Mouse (Mus musculus) CH12.LX (cell line): ENCODE results near the gene Ppfia3. TPM values are rescaled to one million over a fixed set of nuclear protein-coding genes. Genes with fewer than 3 reads are reported as not detected.

ENCODE experiments used
- DNase-seq: peaks from one replicate; pipeline ENCODE4 v3.0.0-alpha.2; 2013; ENCODE audit errors: extremely low read depth
- H3K27ac ChIP-seq: 2 replicates; pipeline ENCODE4 v1.5.1; 2012; ENCODE audit warnings: low read depth, mild to moderate bottlenecking, control low read depth, moderate library complexity; ENCODE audit not compliant: insufficient read depth
- H3K27me3 ChIP-seq: replicated peaks from 2 replicates; pipeline ENCODE3; 2012; ENCODE audit warnings: inconsistent platforms
- H3K36me3 ChIP-seq, 2 experiments: replicated peaks in 1 of 2; 2 replicates each; pipeline versions ENCODE3 to v1.6.1; 2012; ENCODE audit warnings: inconsistent platforms in 1 of 2, low read length in 1 of 2, mild to moderate bottlenecking in 1 of 2, mixed read lengths in 1 of 2, moderate library complexity in 1 of 2; ENCODE audit not compliant: control insufficient read depth in 1 of 2, insufficient read depth in 1 of 2
- H3K4me1 ChIP-seq, 2 experiments: 2 replicates each; pipeline ENCODE4 v1.6.1; 2012; ENCODE audit warnings: inconsistent platforms in 1 of 2, moderate library complexity in 1 of 2; ENCODE audit not compliant: insufficient read depth in 2 of 2, control insufficient read depth in 1 of 2
- H3K4me2 ChIP-seq: 2 replicates; pipeline ENCODE4 v1.6.1; 2012; ENCODE audit warnings: low read depth, mild to moderate bottlenecking, control low read depth; ENCODE audit not compliant: poor library complexity, insufficient read depth, severe bottlenecking
- H3K4me3 ChIP-seq, 3 experiments: fragments of 150-350 bp in 1 of 3; sonication (generic) in 1 of 3; replicated peaks in 1 of 3; 2 replicates each; pipeline versions ENCODE3 to v1.5.1; 2011 to 2012; ENCODE audit warnings: low read depth in 2 of 3, low read length in 2 of 3, mild to moderate bottlenecking in 2 of 3, moderate library complexity in 2 of 3, control low read depth in 1 of 3, improper control_type of control experiment in 1 of 3, inconsistent platforms in 1 of 3, mixed read lengths in 1 of 3; ENCODE audit not compliant: poor library complexity in 1 of 3
- H3K79me2 ChIP-seq: replicated peaks from 2 replicates; pipeline ENCODE4 v1.6.1; 2012; ENCODE audit warnings: mild to moderate bottlenecking, moderate library complexity; ENCODE audit not compliant: control insufficient read depth, poor library complexity, insufficient read depth, severe bottlenecking; ENCODE audit errors: extremely low read depth
- H3K9ac ChIP-seq: 2 replicates; pipeline ENCODE4 v1.6.1; 2012; ENCODE audit warnings: low read depth, mild to moderate bottlenecking, control low read depth, moderate library complexity; ENCODE audit not compliant: insufficient read depth
- H3K9me3 ChIP-seq: replicated peaks from 2 replicates; pipeline ENCODE3; 2012; ENCODE audit warnings: low read length, inconsistent platforms, mixed read lengths
- BHLHE40 ChIP-seq: IDR thresholded peaks from 2 replicates; pipeline ENCODE4 v1.6.1; 2011; ENCODE audit warnings: mild to moderate bottlenecking, low read depth, low read length, improper control_type of control experiment
- ETS1 ChIP-seq: conservative IDR thresholded peaks from 2 replicates; pipeline ENCODE4 v1.6.1; 2012; ENCODE audit warnings: low read depth, mild to moderate bottlenecking, inconsistent platforms, low read length, improper control_type of control experiment, moderate library complexity
- HCFC1 ChIP-seq: IDR thresholded peaks from 2 replicates; pipeline ENCODE4 v1.6.1; 2012; ENCODE audit warnings: low read depth, mild to moderate bottlenecking, inconsistent platforms, low read length, improper control_type of control experiment
- IRF4 ChIP-seq: IDR thresholded peaks from 2 replicates; pipeline ENCODE4 v1.6.1; 2014; ENCODE audit warnings: low read depth, mild to moderate bottlenecking, inconsistent platforms, low read length, improper control_type of control experiment
- KAT2A ChIP-seq: IDR thresholded peaks from 2 replicates; pipeline ENCODE4 v1.6.1; 2012; ENCODE audit warnings: low read length, improper control_type of control experiment, inconsistent platforms; ENCODE audit not compliant: insufficient replicate concordance
- MEF2A ChIP-seq: IDR thresholded peaks from 2 replicates; pipeline ENCODE4 v1.6.1; 2014; ENCODE audit warnings: low read depth, mild to moderate bottlenecking, inconsistent platforms, low read length, improper control_type of control experiment, borderline replicate concordance
- POLR2AphosphoS2 ChIP-seq: IDR thresholded peaks from 2 replicates; pipeline ENCODE4 v1.6.1; 2011; ENCODE audit warnings: low read depth, low read length, improper control_type of control experiment
- RAD21 ChIP-seq: IDR thresholded peaks from 2 replicates; pipeline ENCODE4 v1.6.1; 2011; ENCODE audit warnings: low read depth, mild to moderate bottlenecking, low read length, improper control_type of control experiment, moderate library complexity
- RCOR1 ChIP-seq: conservative IDR thresholded peaks from 2 replicates; pipeline ENCODE4 v1.6.1; 2012; ENCODE audit warnings: low read depth, mild to moderate bottlenecking, inconsistent platforms, low read length, improper control_type of control experiment
- USF1 ChIP-seq: IDR thresholded peaks from 2 replicates; pipeline ENCODE4 v1.6.1; 2014; ENCODE audit warnings: low read depth, mild to moderate bottlenecking, inconsistent platforms, low read length, improper control_type of control experiment
- dilution Hi-C: fragments of 300-500 bp; cut with MboI; formaldehyde crosslinking; loops from 2 replicates; pipeline ENCODE4 v1.14.3; 2020; ENCODE audit warnings: low sequenced_read_pairs; ENCODE audit not compliant: extremely low pct_unique_long_range_greater_than_20kb, extremely low pct_ligation_motif_present
- in situ Hi-C: fragments of 300-500 bp; cut with MboI; formaldehyde crosslinking; loops from 3 replicates; pipeline ENCODE4 v1.14.3; 2019; ENCODE audit warnings: low sequenced_read_pairs, low pct_ligation_motif_present, low pct_unique_long_range_greater_than_20kb, mixed read lengths
- polyA plus RNA-seq: library from polyadenylated mRNA; unstranded; fragments of >175 nt; gene quantifications from 2 replicates; pipeline ENCODE4 v1.2.1, GENCODE M21; 2012; ENCODE audit warnings: low read depth; ENCODE audit not compliant: insufficient read length
- total RNA-seq, 2 experiments: library from RNA; depleted of rRNA; stranded (reverse); fragments of 300-350 nt in 1 of 2; fragments of >200 nt in 1 of 2; gene quantifications; 2 replicates each; pipeline ENCODE4 v1.2.3; 2012 to 2014

Ppfia3 gene
- total and polyA plus RNA-seq, 3 experiments: 0.21 to 1.9 (median 0.61) TPM

- H3K27me3 ChIP-seq: peaks cover 8% of the 10 kb centered on the region
- in situ Hi-C loops: no loop called here
- H3K27ac ChIP-seq: no peak overlapping the region
- H3K79me2 ChIP-seq: no peaks in the 10 kb centered on the region
- H3K36me3 ChIP-seq: peaks cover 0 to 3% of the 10 kb centered on the region in 2 experiments
- H3K4me1 ChIP-seq: peaks cover 0 to 9% of the 10 kb centered on the region in 2 experiments; a peak in 1 of 4 replicates
- no peak overlapping the region for H3K9ac ChIP-seq
- no peak for DNase-seq
- H3K4me3 ChIP-seq: no peak overlapping the region
- no peak for TF ChIP-seq KAT2A
- no peak for TF ChIP-seq ETS1
- TF ChIP-seq, all 38 proteins: peak for 0
- dilution Hi-C loops: no loop called here
- Histone ChIP-seq H3K9me3 (no peaks in the 10 kb centered on the region), H3K4me2 (no peak overlapping the region)
Measured at GRCm38 (mm10) chr7:45297563-45297962, 69.3 kb downstream of the Ppfia3 start.

DNA sequence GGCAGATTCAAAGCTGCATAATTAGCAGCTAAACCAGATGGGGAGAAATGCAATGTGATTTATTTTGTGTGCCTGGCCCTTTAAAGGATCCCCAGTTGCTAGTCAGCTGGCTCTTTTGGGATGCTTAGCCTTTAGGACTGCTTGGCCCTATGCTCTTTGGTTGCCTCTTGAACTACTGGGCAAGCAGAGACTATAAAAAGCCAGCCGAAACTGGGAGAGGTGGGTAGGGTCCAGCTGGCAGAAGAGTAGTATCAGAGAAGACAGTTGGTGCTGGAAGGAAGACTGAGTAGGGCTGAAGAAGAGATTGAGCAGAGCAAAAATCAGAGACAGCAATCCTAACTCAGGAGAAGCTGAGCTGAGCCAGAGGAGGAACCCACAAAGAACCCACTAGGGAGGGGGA is 70.2 kb downstream of the Ppfia3 start:
- H3K4me1 ChIP-seq: peaks cover 0 to 9% of the 10 kb centered on the region in 2 experiments; a peak in 1 of 4 replicates
- peaks cover 16% of the 10 kb centered on the region for H3K27me3 ChIP-seq
- dilution Hi-C loops: no loop called here
- no peak overlapping the region for H3K4me2 ChIP-seq
- no peak for DNase-seq
- in situ Hi-C loops: no loop called here
- H3K36me3 ChIP-seq: no peaks in the 10 kb centered on the region
- no peak overlapping the region for H3K27ac ChIP-seq
- no peaks in the 10 kb centered on the region for H3K79me2 ChIP-seq
- H3K4me3 ChIP-seq: no peak overlapping the region
- TF ChIP-seq RCOR1 (no peak), IRF4 (no peak), HCFC1 (no peak), POLR2AphosphoS2 (no peak), MEF2A (no peak), BHLHE40 (no peak), RAD21 (no peak), USF1 (no peak)
- H3K9ac ChIP-seq: no peak overlapping the region
- peaks cover 3% of the 10 kb centered on the region for H3K9me3 ChIP-seq

Other genes with a start within 250 kb of the Ppfia3 start
Only the 20 nearest of the 35 such genes appear.
- 1.3 and 1.6 TPM in 2 replicates for gene Dkkl1, start 154.9 kb downstream of the Ppfia3 start, total RNA-seq (2012; rRNA removed)
- gene Dkkl1, start 154.9 kb downstream of the Ppfia3 start, total RNA-seq (2014; rRNA removed): 0.22 and 0.24 TPM in 2 replicates
- 0.44 and 0.60 TPM in 2 replicates for gene Dkkl1, start 154.9 kb downstream of the Ppfia3 start, polyA plus RNA-seq
- gene Tead2, start 151.3 kb downstream of the Ppfia3 start, total RNA-seq (2012; rRNA removed): 0.38 and 0.71 TPM in 2 replicates
- gene Tead2, start 151.3 kb downstream of the Ppfia3 start, total RNA-seq (2014; rRNA removed): 0.31 and 0.84 TPM in 2 replicates
- gene Tead2, start 151.3 kb downstream of the Ppfia3 start, polyA plus RNA-seq: 2.5 and 3.0 TPM in 2 replicates
- gene Cd37, start 127.9 kb downstream of the Ppfia3 start, total RNA-seq (2012; rRNA removed): 71.3 and 91.1 TPM in 2 replicates
- gene Cd37, start 127.9 kb downstream of the Ppfia3 start, total RNA-seq (2014; rRNA removed): 69.3 and 73.8 TPM in 2 replicates
- 397 and 437 TPM in 2 replicates for gene Cd37, start 127.9 kb downstream of the Ppfia3 start, polyA plus RNA-seq
- 0.08 TPM in 1 of 2 replicates, not detected in the other for gene Slc6a16, start 125.9 kb downstream of the Ppfia3 start, total RNA-seq (2012; rRNA removed)
- 0.13 TPM in 1 of 2 replicates, not detected in the other for gene Slc6a16, start 125.9 kb downstream of the Ppfia3 start, total RNA-seq (2014; rRNA removed)
- gene Slc6a16, start 125.9 kb downstream of the Ppfia3 start, polyA plus RNA-seq: 0.37 and 0.49 TPM in 2 replicates
- gene Slc6a21, start 89.5 kb downstream of the Ppfia3 start, total RNA-seq (2012; rRNA removed): not detected in 2 replicates
- not detected in 2 replicates for gene Slc6a21, start 89.5 kb downstream of the Ppfia3 start, total RNA-seq (2014; rRNA removed)
- not detected in 2 replicates for gene Slc6a21, start 89.5 kb downstream of the Ppfia3 start, polyA plus RNA-seq
- gene Trpm4, start 33.2 kb downstream of the Ppfia3 start, total RNA-seq (2012; rRNA removed): 10.7 and 17.6 TPM in 2 replicates
- gene Trpm4, start 33.2 kb downstream of the Ppfia3 start, total RNA-seq (2014; rRNA removed): 8.6 and 12.0 TPM in 2 replicates
- gene Trpm4, start 33.2 kb downstream of the Ppfia3 start, polyA plus RNA-seq: 9.3 and 11.0 TPM in 2 replicates
- gene Hrc, start 31.7 kb downstream of the Ppfia3 start, total RNA-seq (2012; rRNA removed): 0.13 and 0.21 TPM in 2 replicates
- not detected in 2 replicates for gene Hrc, start 31.7 kb downstream of the Ppfia3 start, total RNA-seq (2014; rRNA removed)
- 0.10 and 0.16 TPM in 2 replicates for gene Hrc, start 31.7 kb downstream of the Ppfia3 start, polyA plus RNA-seq
- gene Lin7b, start 3.6 kb upstream of the Ppfia3 start, total RNA-seq (2012; rRNA removed): 4.4 and 5.0 TPM in 2 replicates
- 3.5 and 3.8 TPM in 2 replicates for gene Lin7b, start 3.6 kb upstream of the Ppfia3 start, total RNA-seq (2014; rRNA removed)
- gene Lin7b, start 3.6 kb upstream of the Ppfia3 start, polyA plus RNA-seq: 7.4 and 10.4 TPM in 2 replicates
- gene Snrnp70, start 28.7 kb upstream of the Ppfia3 start, total RNA-seq (2012; rRNA removed): 197 and 229 TPM in 2 replicates
- gene Snrnp70, start 28.7 kb upstream of the Ppfia3 start, total RNA-seq (2014; rRNA removed): 182 and 212 TPM in 2 replicates
- gene Snrnp70, start 28.7 kb upstream of the Ppfia3 start, polyA plus RNA-seq: 457 and 499 TPM in 2 replicates
- gene Kcna7, start 38.6 kb upstream of the Ppfia3 start, total RNA-seq (2012; rRNA removed): 2.1 and 3.2 TPM in 2 replicates
- gene Kcna7, start 38.6 kb upstream of the Ppfia3 start, total RNA-seq (2014; rRNA removed): 0.16 and 0.23 TPM in 2 replicates
- 0.22 and 0.39 TPM in 2 replicates for gene Kcna7, start 38.6 kb upstream of the Ppfia3 start, polyA plus RNA-seq
- 0.71 and 1.5 TPM in 2 replicates for gene Ntf5, start 46.7 kb upstream of the Ppfia3 start, total RNA-seq (2012; rRNA removed)
- gene Ntf5, start 46.7 kb upstream of the Ppfia3 start, total RNA-seq (2014; rRNA removed): 0.23 and 0.43 TPM in 2 replicates
- gene Ntf5, start 46.7 kb upstream of the Ppfia3 start, polyA plus RNA-seq: 0.59 and 0.65 TPM in 2 replicates
- not detected in 2 replicates for gene Lhb, start 53.8 kb upstream of the Ppfia3 start, total RNA-seq (2012; rRNA removed)
- gene Lhb, start 53.8 kb upstream of the Ppfia3 start, total RNA-seq (2014; rRNA removed): not detected in 2 replicates
- not detected in 2 replicates for gene Lhb, start 53.8 kb upstream of the Ppfia3 start, polyA plus RNA-seq
- 13.2 and 27.2 TPM in 2 replicates for gene Gys1, start 67.8 kb upstream of the Ppfia3 start, total RNA-seq (2012; rRNA removed)
- gene Gys1, start 67.8 kb upstream of the Ppfia3 start, total RNA-seq (2014; rRNA removed): 11.9 and 14.0 TPM in 2 replicates
- gene Gys1, start 67.8 kb upstream of the Ppfia3 start, polyA plus RNA-seq: 20.9 and 23.9 TPM in 2 replicates
- 224 and 253 TPM in 2 replicates for gene Ruvbl2, start 71.1 kb upstream of the Ppfia3 start, total RNA-seq (2012; rRNA removed)
- gene Ruvbl2, start 71.1 kb upstream of the Ppfia3 start, total RNA-seq (2014; rRNA removed): 229 and 267 TPM in 2 replicates
- 253 and 277 TPM in 2 replicates for gene Ruvbl2, start 71.1 kb upstream of the Ppfia3 start, polyA plus RNA-seq
- 142 and 164 TPM in 2 replicates for gene Ftl1, start 92.9 kb upstream of the Ppfia3 start, total RNA-seq (2012; rRNA removed)
- 790 and 1,027 TPM in 2 replicates for gene Ftl1, start 92.9 kb upstream of the Ppfia3 start, total RNA-seq (2014; rRNA removed)
- gene Ftl1, start 92.9 kb upstream of the Ppfia3 start, polyA plus RNA-seq: 31.2 and 60.3 TPM in 2 replicates
- 232 and 233 TPM in 2 replicates for gene Bax, start 99.9 kb upstream of the Ppfia3 start, total RNA-seq (2012; rRNA removed)
- 185 and 195 TPM in 2 replicates for gene Bax, start 99.9 kb upstream of the Ppfia3 start, total RNA-seq (2014; rRNA removed)
- gene Bax, start 99.9 kb upstream of the Ppfia3 start, polyA plus RNA-seq: 273 and 321 TPM in 2 replicates
- gene Tulp2, start 114.9 kb upstream of the Ppfia3 start, total RNA-seq (2012; rRNA removed): 0.13 and 0.17 TPM in 2 replicates
- gene Tulp2, start 114.9 kb upstream of the Ppfia3 start, total RNA-seq (2014; rRNA removed): not detected in 2 replicates
- not detected in 2 replicates for gene Tulp2, start 114.9 kb upstream of the Ppfia3 start, polyA plus RNA-seq
- gene Gm45808, start 119.8 kb upstream of the Ppfia3 start, total RNA-seq (2012; rRNA removed): 5.0 and 5.7 TPM in 2 replicates
- 0.85 and 1.3 TPM in 2 replicates for gene Gm45808, start 119.8 kb upstream of the Ppfia3 start, total RNA-seq (2014; rRNA removed)
- 2.2 TPM in 1 of 2 replicates, not detected in the other for gene Gm45808, start 119.8 kb upstream of the Ppfia3 start, polyA plus RNA-seq
- gene Dhdh, start 121.8 kb upstream of the Ppfia3 start, total RNA-seq (2012; rRNA removed): 5.9 and 6.4 TPM in 2 replicates
- gene Dhdh, start 121.8 kb upstream of the Ppfia3 start, total RNA-seq (2014; rRNA removed): 7.1 and 7.2 TPM in 2 replicates
- gene Dhdh, start 121.8 kb upstream of the Ppfia3 start, polyA plus RNA-seq: 15.3 and 18.0 TPM in 2 replicates
- 83.4 and 92.6 TPM in 2 replicates for gene Nucb1, start 143.4 kb upstream of the Ppfia3 start, total RNA-seq (2012; rRNA removed)
- 40.8 and 46.2 TPM in 2 replicates for gene Nucb1, start 143.4 kb upstream of the Ppfia3 start, total RNA-seq (2014; rRNA removed)
- 90.4 and 129 TPM in 2 replicates for gene Nucb1, start 143.4 kb upstream of the Ppfia3 start, polyA plus RNA-seq